Mouse (Mus musculus) forelimb bud, embryonic 11.5 days (tissue): ENCODE measurements at regions not wholly inside any gene's neighbourhood (a gene's known extent, or its start where the extent isn't known, plus 50 kb on each side); places are given as distances from the start of the nearest gene placed in this dataset.

ENCODE experiments used
- DNase-seq: peaks from one replicate; pipeline ENCODE4 v3.0.0-alpha.2; 2012; ENCODE audit warnings: low read depth, low spot score

- no peak for DNase-seq
These were observed 174.1 kb upstream of the Cited2 start for GRCm38 (mm10) chr10:17548629-17549580.

- no peak for DNase-seq
These were observed 173.0 kb upstream of the Cited2 start for GRCm38 (mm10) chr10:17549711-17550637.

GRCm38 (mm10) chr10:17550638-17551013 is 172.4 kb upstream of the Cited2 start:
- DNase-seq: no peak

- DNase-seq: no peak
These were observed 171.1 kb upstream of the Cited2 start for GRCm38 (mm10) chr10:17551869-17552268.

GRCm38 (mm10) chr10:17552277-17552676 is 170.7 kb upstream of the Cited2 start:
- no peak for DNase-seq

- DNase-seq: no peak
These were observed 166.6 kb upstream of the Cited2 start for GRCm38 (mm10) chr10:17556391-17556790.

- DNase-seq: no peak
These were observed 163.6 kb upstream of the Cited2 start for GRCm38 (mm10) chr10:17559370-17559955.

GRCm38 (mm10) chr10:17559980-17560379 is 163.0 kb upstream of the Cited2 start:
- DNase-seq: no peak

GRCm38 (mm10) chr10:17561466-17561865 is 161.6 kb upstream of the Cited2 start:
- no peak for DNase-seq

GRCm38 (mm10) chr10:17561977-17562376 is 161.0 kb upstream of the Cited2 start:
- DNase-seq: no peak

GRCm38 (mm10) chr10:17562410-17563350 is 160.3 kb upstream of the Cited2 start:
- DNase-seq: no peak

- no peak for DNase-seq
These were observed 159.7 kb upstream of the Cited2 start for GRCm38 (mm10) chr10:17563351-17563749.

GRCm38 (mm10) chr10:17564895-17565620 is 158.0 kb upstream of the Cited2 start:
- no peak for DNase-seq

- no peak for DNase-seq
These were observed 156.0 kb upstream of the Cited2 start for GRCm38 (mm10) chr10:17566975-17567374.

- DNase-seq: no peak
These were observed 155.4 kb upstream of the Cited2 start for GRCm38 (mm10) chr10:17567631-17568030.

- no peak for DNase-seq
These were observed 153.4 kb upstream of the Cited2 start for GRCm38 (mm10) chr10:17569577-17570113.

- no peak for DNase-seq
These were observed 148.1 kb upstream of the Cited2 start for GRCm38 (mm10) chr10:17574894-17575293.

GRCm38 (mm10) chr10:17575448-17576332 is 147.3 kb upstream of the Cited2 start:
- DNase-seq: no peak

- no peak for DNase-seq
These were observed 146.7 kb upstream of the Cited2 start for GRCm38 (mm10) chr10:17576333-17576750.
